Mouse (Mus musculus): Measurements from ENCODE around the gene 1700023F06Rik. TPM values are rescaled to one million over a fixed set of nuclear protein-coding genes. Genes with fewer than 3 reads are reported as not detected.

1700023F06Rik gene
- polyA plus RNA-seq, 1 experiment from 2014 or later = 0.25 TPM

DNA sequence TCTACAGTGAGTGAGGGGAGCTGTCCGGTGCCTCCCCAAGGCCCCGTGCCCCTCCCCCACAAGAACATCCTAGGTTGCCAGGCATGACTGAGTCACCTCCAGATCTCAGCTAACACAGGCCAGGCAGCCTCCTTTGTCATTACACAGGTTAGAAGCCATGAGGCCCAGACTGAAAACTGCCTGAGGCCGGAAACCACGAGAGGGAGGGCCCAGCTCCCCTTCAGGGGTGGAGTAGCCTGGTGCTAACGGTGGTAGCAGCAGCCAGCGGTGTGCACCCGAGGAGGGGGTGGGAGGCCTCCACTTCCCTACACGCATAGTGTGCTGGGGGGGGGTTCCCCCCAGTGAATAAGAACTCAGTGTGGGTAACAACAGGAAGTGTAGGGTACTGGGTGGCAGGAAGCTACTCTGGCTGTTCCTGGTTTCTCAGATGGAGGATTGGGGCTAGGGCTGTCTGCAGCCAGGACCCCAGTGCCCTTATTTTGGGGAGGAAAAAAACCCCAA is 33.4 kb downstream of the 1700023F06Rik start:
- WGBS = 60% methylated on average over 8 of the region's 8 CpGs
- no peak overlapping the region for H3K4me2 ChIP-seq (replicated peaks; ENCODE audit: low read depth, low read length)
- peaks cover 32% of the 10 kb centered on the region for H3K27me3 ChIP-seq (ENCODE audit: control insufficient read depth, insufficient read depth, low read length)
- H3K4me1 ChIP-seq (replicated peaks; ENCODE audit: control insufficient read depth, insufficient read depth, low read length) = no peaks in the 10 kb centered on the region
- H3K36me3 ChIP-seq (ENCODE audit: control insufficient read depth, insufficient read depth, low read length) = no peaks in the 10 kb centered on the region
- no peak overlapping the region for H3K9ac ChIP-seq (ENCODE audit: low read depth, low read length)
- no peaks in the 10 kb centered on the region for H3K9me3 ChIP-seq (ENCODE audit: control insufficient read depth, low read length)
- DNase-seq (ENCODE audit: low spot score) (no peak), ATAC-seq (ENCODE audit: low FRiP score) (no peak)
- no peak overlapping the region for H3K27ac ChIP-seq (ENCODE audit: low read depth, low read length)
- H3K4me3 ChIP-seq (ENCODE audit: low read depth, low read length) = no peak overlapping the region

DNA sequence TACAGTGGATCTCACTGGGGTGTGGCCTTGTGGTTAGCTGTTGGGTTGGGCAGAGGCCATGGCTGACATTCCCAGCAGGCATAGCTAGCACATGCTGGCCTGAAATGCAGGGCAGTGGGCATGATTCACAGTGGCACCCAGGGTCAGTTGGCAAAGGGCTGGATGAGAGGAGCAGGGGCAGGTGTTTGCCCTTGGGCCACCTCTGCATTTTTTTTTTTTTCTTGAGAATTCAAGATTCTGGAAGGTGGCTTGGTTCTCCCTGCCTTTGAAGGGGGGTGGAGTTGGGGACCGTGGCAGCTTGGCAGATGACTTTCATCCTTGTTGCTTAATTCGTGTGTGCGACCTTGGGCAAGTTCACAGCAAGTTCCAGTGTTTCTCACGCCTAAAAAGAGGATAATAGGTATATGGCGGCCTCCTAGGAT is 33.9 kb downstream of the 1700023F06Rik start:
- no peak overlapping the region for H3K4me3 ChIP-seq (ENCODE audit: low read depth, low read length)
- no peaks in the 10 kb centered on the region for H3K9me3 ChIP-seq (ENCODE audit: control insufficient read depth, low read length)
- ATAC-seq (ENCODE audit: low FRiP score) = no peak
- H3K9ac ChIP-seq (ENCODE audit: low read depth, low read length) = no peak overlapping the region
- no peaks in the 10 kb centered on the region for H3K36me3 ChIP-seq (ENCODE audit: control insufficient read depth, insufficient read depth, low read length)
- no peak overlapping the region for H3K4me2 ChIP-seq (replicated peaks; ENCODE audit: low read depth, low read length)
- H3K4me1 ChIP-seq (replicated peaks; ENCODE audit: control insufficient read depth, insufficient read depth, low read length) = no peaks in the 10 kb centered on the region
- no peak overlapping the region for H3K27ac ChIP-seq (ENCODE audit: low read depth, low read length)
- H3K27me3 ChIP-seq (ENCODE audit: control insufficient read depth, insufficient read depth, low read length) = peaks cover 38% of the 10 kb centered on the region
- no peak for DNase-seq (ENCODE audit: low spot score)
- WGBS = 86% methylated on average over 5 of the region's 5 CpGs

DNA sequence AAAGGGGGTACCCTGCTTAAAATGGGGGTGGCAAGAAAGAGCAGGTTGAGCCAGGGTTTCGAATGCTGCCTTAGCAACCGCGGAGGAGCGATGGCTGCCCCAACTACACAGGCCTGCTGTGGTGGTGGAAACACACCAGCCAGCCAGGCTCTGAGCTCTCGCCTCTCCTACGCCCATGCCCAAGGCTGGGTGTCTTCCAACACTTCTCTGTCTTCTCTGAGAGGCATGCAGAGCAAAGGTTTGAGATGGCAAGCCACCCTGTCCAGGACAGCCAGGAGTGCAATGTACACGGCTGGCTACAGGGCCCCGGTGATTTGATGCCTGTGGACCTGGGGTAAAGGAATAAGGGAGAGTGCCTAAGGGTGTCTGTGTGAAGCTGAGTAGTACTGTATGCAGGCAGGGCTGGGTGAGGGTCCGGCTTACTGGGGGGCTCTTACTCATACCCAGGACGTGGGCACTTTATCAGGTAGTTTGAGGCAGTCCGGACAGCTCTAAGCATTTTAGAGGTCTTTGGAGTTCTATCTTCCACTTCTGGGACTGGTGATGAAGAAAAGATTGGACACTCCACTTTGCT is 34.5 kb downstream of the 1700023F06Rik start:
- Histone ChIP-seq H3K4me1 (replicated peaks; ENCODE audit: control insufficient read depth, insufficient read depth, low read length) (no peaks in the 10 kb centered on the region), H3K9ac (ENCODE audit: low read depth, low read length) (no peak overlapping the region), H3K27ac (ENCODE audit: low read depth, low read length) (no peak overlapping the region), H3K4me2 (replicated peaks; ENCODE audit: low read depth, low read length) (no peak overlapping the region), H3K27me3 (ENCODE audit: control insufficient read depth, insufficient read depth, low read length) (peaks cover 41% of the 10 kb centered on the region), H3K9me3 (ENCODE audit: control insufficient read depth, low read length) (no peaks in the 10 kb centered on the region), H3K4me3 (ENCODE audit: low read depth, low read length) (no peak overlapping the region), H3K36me3 (ENCODE audit: control insufficient read depth, insufficient read depth, low read length) (no peaks in the 10 kb centered on the region)
- 87% methylated on average over 11 of the region's 11 CpGs for WGBS
- no peak for DNase-seq (ENCODE audit: low spot score)
- no peak for ATAC-seq (ENCODE audit: low FRiP score)

DNA sequence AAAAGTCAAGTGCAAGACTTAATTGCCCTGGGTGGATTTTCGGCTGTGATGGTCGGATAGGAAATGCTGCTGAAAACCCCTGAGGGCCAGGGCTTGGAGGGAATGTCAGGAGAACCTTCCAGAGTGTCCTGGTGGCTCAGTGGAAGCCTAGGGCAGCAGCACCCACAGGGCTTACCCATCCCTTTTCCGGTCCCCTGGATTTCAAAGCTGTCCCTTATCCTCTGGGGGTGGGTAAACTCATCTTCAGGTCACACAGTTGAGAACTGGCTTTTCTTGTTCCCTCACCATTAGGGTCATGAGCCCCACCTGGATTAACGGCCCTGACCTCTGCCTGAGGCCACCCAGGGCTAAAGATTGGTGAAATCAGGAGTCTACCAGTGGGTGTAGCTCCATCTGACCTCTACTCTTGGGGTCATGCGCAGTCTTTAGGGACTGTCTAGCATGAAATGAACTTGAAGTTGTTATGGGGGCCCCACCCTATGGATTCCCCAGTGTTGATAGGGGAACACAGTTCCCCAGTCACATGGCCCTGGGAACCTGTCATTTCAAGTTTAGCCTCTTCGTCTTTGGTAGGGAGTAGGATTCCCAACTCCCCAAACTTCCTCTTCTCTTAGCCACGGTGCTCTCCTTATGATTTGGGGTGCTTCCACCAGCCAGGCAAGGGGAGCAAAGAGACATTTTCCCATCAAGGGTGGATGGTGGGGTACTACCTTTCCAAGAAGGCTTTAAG is 35.2 kb downstream of the 1700023F06Rik start:
- Histone ChIP-seq H3K27ac (ENCODE audit: low read depth, low read length) (no peak overlapping the region), H3K27me3 (ENCODE audit: control insufficient read depth, insufficient read depth, low read length) (peaks cover 41% of the 10 kb centered on the region), H3K4me1 (replicated peaks; ENCODE audit: control insufficient read depth, insufficient read depth, low read length) (no peaks in the 10 kb centered on the region), H3K9ac (ENCODE audit: low read depth, low read length) (no peak overlapping the region), H3K9me3 (ENCODE audit: control insufficient read depth, low read length) (no peaks in the 10 kb centered on the region), H3K4me2 (replicated peaks; ENCODE audit: low read depth, low read length) (no peak overlapping the region), H3K36me3 (ENCODE audit: control insufficient read depth, insufficient read depth, low read length) (no peaks in the 10 kb centered on the region), H3K4me3 (ENCODE audit: low read depth, low read length) (no peak overlapping the region)
- 78% methylated on average over 7 of the region's 7 CpGs for WGBS
- no peak for ATAC-seq (ENCODE audit: low FRiP score)
- no peak for DNase-seq (ENCODE audit: low spot score)

DNA sequence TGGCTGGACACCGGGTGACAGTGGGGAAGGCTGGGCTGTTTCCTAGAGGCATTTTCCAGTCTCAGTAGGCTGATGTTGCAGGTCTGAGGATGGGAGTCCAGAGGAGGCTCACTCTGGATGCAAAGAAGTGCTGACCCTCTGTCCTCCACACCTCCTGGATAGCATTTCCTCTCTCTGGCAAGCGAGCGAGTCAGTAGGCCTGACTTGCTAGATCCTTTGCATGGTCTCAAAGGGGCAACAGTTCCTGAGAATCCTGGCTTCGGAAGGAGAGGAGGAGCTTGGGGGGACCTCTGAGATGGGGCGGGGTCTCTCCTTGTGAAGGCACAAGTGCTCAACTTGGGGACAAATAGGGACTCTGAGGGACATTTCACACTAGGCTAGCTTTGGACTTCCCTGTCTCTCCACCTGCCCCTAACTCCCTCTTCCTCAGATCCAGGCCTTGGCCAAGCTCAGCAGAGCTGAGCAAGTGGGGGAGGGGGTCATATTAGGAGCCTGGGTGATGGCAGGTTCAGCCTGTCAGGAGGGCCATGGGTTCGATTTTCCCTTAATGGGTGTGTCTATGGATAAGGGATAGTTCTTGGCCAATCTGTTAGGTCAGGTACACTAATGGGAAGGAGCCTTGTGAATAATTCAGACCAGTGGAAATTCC is 35.8 kb downstream of the 1700023F06Rik start:
- Histone ChIP-seq H3K4me3 (ENCODE audit: low read depth, low read length) (no peak overlapping the region), H3K9me3 (ENCODE audit: control insufficient read depth, low read length) (no peaks in the 10 kb centered on the region), H3K27me3 (ENCODE audit: control insufficient read depth, insufficient read depth, low read length) (peaks cover 41% of the 10 kb centered on the region), H3K9ac (ENCODE audit: low read depth, low read length) (no peak overlapping the region), H3K27ac (ENCODE audit: low read depth, low read length) (no peak overlapping the region), H3K4me2 (replicated peaks; ENCODE audit: low read depth, low read length) (no peak overlapping the region), H3K4me1 (replicated peaks; ENCODE audit: control insufficient read depth, insufficient read depth, low read length) (no peaks in the 10 kb centered on the region), H3K36me3 (ENCODE audit: control insufficient read depth, insufficient read depth, low read length) (no peaks in the 10 kb centered on the region)
- DNase-seq (ENCODE audit: low spot score) = no peak
- no peak for ATAC-seq (ENCODE audit: low FRiP score)
- WGBS = 67% methylated on average over 5 of the region's 6 CpGs

DNA sequence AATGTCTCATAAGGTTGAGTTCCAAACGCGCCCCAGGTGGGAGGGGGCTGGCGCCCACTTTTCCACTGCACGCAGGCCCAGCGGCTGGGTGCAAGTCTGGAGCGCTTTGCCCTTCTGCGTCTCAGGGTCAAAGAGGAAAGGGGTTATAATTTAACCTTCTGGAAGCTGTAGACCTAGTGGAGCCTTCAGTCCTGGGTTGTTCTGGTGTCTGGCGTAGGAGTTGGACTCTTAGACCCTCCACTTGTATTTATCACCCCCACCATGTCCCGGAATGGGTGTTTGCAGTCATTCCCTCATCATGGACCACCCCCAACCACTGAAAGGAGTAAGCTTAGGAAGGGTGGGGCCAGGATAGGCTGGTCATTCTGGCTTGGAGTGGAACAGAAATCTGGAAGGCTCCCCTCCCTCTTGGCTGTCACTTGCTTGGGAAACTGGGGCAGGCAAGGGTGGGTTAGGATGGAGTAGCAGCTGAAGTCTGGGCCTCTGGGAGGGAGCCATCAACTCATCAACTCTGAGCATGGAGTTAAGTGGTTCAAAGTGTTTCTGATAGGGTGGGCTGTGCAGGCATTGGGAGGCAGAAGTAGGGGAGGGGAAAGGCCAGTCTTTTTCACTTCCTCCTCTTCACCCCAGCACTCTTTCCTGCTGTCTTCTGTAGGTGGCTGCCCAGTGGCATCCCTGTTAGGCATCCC is 36.5 kb downstream of the 1700023F06Rik start:
- Histone ChIP-seq H3K27ac (ENCODE audit: low read depth, low read length) (no peak overlapping the region), H3K9ac (ENCODE audit: low read depth, low read length) (no peak overlapping the region), H3K9me3 (ENCODE audit: control insufficient read depth, low read length) (no peaks in the 10 kb centered on the region), H3K36me3 (ENCODE audit: control insufficient read depth, insufficient read depth, low read length) (no peaks in the 10 kb centered on the region), H3K4me3 (ENCODE audit: low read depth, low read length) (no peak overlapping the region), H3K4me2 (replicated peaks; ENCODE audit: low read depth, low read length) (peak overlapping the region; percentile 99; the same call in 1 of the 2 replicates), H3K4me1 (replicated peaks; ENCODE audit: control insufficient read depth, insufficient read depth, low read length) (no peaks in the 10 kb centered on the region), H3K27me3 (ENCODE audit: control insufficient read depth, insufficient read depth, low read length) (peaks cover 41% of the 10 kb centered on the region)
- WGBS = 45% methylated on average over 9 of the region's 9 CpGs
- ATAC-seq (ENCODE audit: low FRiP score) (no peak), DNase-seq (ENCODE audit: low spot score) (no peak)

DNA sequence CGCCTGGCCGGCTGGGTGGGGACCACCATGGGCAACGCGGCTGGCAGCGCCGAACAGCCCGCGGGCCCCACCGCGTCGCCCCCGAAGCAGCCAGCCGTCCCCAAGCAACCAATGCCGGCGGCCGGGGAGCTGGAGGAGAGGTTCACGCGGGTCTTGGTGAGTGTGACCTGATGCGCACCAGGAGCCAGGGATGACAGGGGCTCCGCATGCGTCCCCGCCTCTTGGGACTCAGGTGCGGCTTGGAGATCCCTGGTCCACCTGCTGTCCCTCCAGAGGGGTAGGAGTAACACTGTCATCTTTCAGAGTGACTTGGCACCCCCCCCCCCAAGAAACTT is 37.1 kb downstream of the 1700023F06Rik start:
- H3K9me3 ChIP-seq (ENCODE audit: control insufficient read depth, low read length) = no peaks in the 10 kb centered on the region
- H3K27me3 ChIP-seq (ENCODE audit: control insufficient read depth, insufficient read depth, low read length) = peaks cover 41% of the 10 kb centered on the region
- no peak overlapping the region for H3K27ac ChIP-seq (ENCODE audit: low read depth, low read length)
- 3% methylated on average over 15 of the region's 23 CpGs for WGBS
- DNase-seq (ENCODE audit: low spot score) = no peak
- H3K4me2 ChIP-seq (replicated peaks; ENCODE audit: low read depth, low read length) = peak overlapping the region; percentile 99
- H3K4me1 ChIP-seq (replicated peaks; ENCODE audit: control insufficient read depth, insufficient read depth, low read length) = no peaks in the 10 kb centered on the region
- H3K36me3 ChIP-seq (ENCODE audit: control insufficient read depth, insufficient read depth, low read length) = no peaks in the 10 kb centered on the region
- ATAC-seq (ENCODE audit: low FRiP score) = no peak
- H3K4me3 ChIP-seq (ENCODE audit: low read depth, low read length) = peak overlapping the region; percentile 66
- peak overlapping the region; percentile 59; the same call in 1 of the 2 replicates for H3K9ac ChIP-seq (ENCODE audit: low read depth, low read length)

DNA sequence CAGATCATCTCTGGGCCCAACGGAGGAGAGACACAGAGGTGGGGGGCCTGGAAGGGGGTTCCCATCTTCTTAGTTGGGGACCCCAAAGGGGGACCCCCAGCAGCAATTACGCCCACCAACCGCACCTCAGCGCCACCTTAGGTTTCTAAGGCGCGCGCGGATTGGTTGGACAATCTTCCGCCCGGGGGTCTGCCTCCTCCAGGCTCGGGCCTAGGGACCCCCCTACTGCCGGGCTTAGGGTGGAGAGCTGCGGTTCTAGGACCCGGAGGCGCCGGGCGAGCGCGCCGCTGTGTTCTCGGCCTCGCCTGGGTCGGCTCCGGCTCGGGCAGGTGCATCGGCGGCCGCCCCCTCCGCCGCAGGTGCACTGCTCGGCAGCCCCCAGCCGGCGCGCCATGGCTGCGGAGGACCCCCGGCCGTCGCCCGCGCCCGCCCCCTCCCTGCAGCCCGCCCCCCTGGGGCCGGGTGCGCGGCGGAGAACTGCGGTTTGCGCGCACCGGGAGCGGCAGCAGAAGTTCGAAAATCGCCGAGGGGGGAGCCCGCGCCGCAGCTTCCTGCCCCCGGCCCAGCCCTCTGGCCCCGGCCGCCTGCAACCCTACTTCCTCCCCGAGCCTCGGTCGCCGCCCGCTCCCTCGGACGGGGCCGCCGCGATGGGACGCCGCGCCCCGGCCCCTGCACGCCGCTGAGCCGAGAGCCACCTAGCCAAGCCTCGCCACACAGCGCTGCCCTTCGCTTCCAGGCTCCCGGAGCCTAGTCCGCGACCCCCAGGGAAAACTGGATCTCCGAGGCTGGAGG is 37.7 kb downstream of the 1700023F06Rik start, which contains the start of gene Fmnl1:
Fmnl1 (plus strand) TSS at position 614 of the 792 bp plus-strand sequence.
- no peak within 1 kb of the TSS for H3K27ac ChIP-seq (ENCODE audit: low read depth, low read length)
- peaks cover 41% of the 10 kb centered on the region for H3K27me3 ChIP-seq (ENCODE audit: control insufficient read depth, insufficient read depth, low read length)
- H3K36me3 ChIP-seq (ENCODE audit: control insufficient read depth, insufficient read depth, low read length) = no peaks in the 10 kb centered on the region
- peak within 1 kb of the TSS; percentile 59 for H3K9ac ChIP-seq (ENCODE audit: low read depth, low read length)
- H3K4me3 ChIP-seq (ENCODE audit: low read depth, low read length) = peak within 1 kb of the TSS; percentile 66
- 1% methylated on average over 55 of the region's 84 CpGs for WGBS
- H3K9me3 ChIP-seq (ENCODE audit: control insufficient read depth, low read length) = no peaks in the 10 kb centered on the region
- ATAC-seq (ENCODE audit: low FRiP score) (peak; percentile 33; the same call in 1 of the 2 replicates), DNase-seq (ENCODE audit: low spot score) (peak; percentile 60)
- H3K4me1 ChIP-seq (replicated peaks; ENCODE audit: control insufficient read depth, insufficient read depth, low read length) = no peaks in the 10 kb centered on the region
- peak within 1 kb of the TSS; percentile 99 for H3K4me2 ChIP-seq (replicated peaks; ENCODE audit: low read depth, low read length)
